Mouse (Mus musculus): ENCODE data around the gene Taf13.
"Not testable (repeated sequence)": the region's sequence is repeated elsewhere in the genome, so short reads cannot be mapped to it uniquely, and the experiment has no call there.

Gene Taf13

GRCm38 (mm10) chr3:108571443-108572294 is at the start of gene Taf13:
Gene Taf13, plus strand, starts transcription at chr3:108571698.
- peak; percentile 89 for DNase-seq (ENCODE audit: low read depth, low spot score)

- DNase-seq (ENCODE audit: low read depth, low spot score): no peak
Measured at GRCm38 (mm10) chr3:108523415-108523814, 48.1 kb upstream of the Taf13 start.

GRCm38 (mm10) chr3:108528489-108528888 is 43.0 kb upstream of the Taf13 start:
- DNase-seq (ENCODE audit: low read depth, low spot score): no peak

GRCm38 (mm10) chr3:108533114-108533885 is 38.2 kb upstream of the Taf13 start:
- no peak for DNase-seq (ENCODE audit: low read depth, low spot score)

- no peak for DNase-seq (ENCODE audit: low read depth, low spot score)
Measured at GRCm38 (mm10) chr3:108533951-108534350, 37.5 kb upstream of the Taf13 start, which contains the start of gene 1700013F07Rik. Gene 1700013F07Rik, plus strand, starts transcription at chr3:108534150.

GRCm38 (mm10) chr3:108535896-108536516 is 35.5 kb upstream of the Taf13 start:
- no peak for DNase-seq (ENCODE audit: low read depth, low spot score)

GRCm38 (mm10) chr3:108536517-108537260 is 34.8 kb upstream of the Taf13 start, which contains the start of gene 5330417C22Rik:
Gene 5330417C22Rik, minus strand, starts transcription at chr3:108536536.
- no peak for DNase-seq (ENCODE audit: low read depth, low spot score)

GRCm38 (mm10) chr3:108537303-108537702 is 34.2 kb upstream of the Taf13 start:
- DNase-seq (ENCODE audit: low read depth, low spot score): no peak

- DNase-seq (ENCODE audit: low read depth, low spot score): no peak
Measured at GRCm38 (mm10) chr3:108542299-108542698, 29.2 kb upstream of the Taf13 start.

GRCm38 (mm10) chr3:108554111-108554561 is 17.4 kb upstream of the Taf13 start:
- no peak for DNase-seq (ENCODE audit: low read depth, low spot score)

GRCm38 (mm10) chr3:108554587-108555312 is 16.7 kb upstream of the Taf13 start:
- peak; percentile 81 for DNase-seq (ENCODE audit: low read depth, low spot score)

- no peak for DNase-seq (ENCODE audit: low read depth, low spot score)
Measured at GRCm38 (mm10) chr3:108557888-108558287, 13.6 kb upstream of the Taf13 start.

GRCm38 (mm10) chr3:108562133-108562730 is 9.3 kb upstream of the Taf13 start, which contains the start of gene Tmem167b:
Gene Tmem167b, minus strand, starts transcription at chr3:108562466.
- DNase-seq (ENCODE audit: low read depth, low spot score): peak; percentile 92

- no peak for DNase-seq (ENCODE audit: low read depth, low spot score)
Measured at GRCm38 (mm10) chr3:108562777-108563271, 8.7 kb upstream of the Taf13 start.

- peak; percentile 42 for DNase-seq (ENCODE audit: low read depth, low spot score)
Measured at GRCm38 (mm10) chr3:108563309-108563708, 8.2 kb upstream of the Taf13 start.

GRCm38 (mm10) chr3:108567990-108568877 is 3.3 kb upstream of the Taf13 start:
- DNase-seq (ENCODE audit: low read depth, low spot score): no peak

- not testable (repeated sequence) for DNase-seq (ENCODE audit: low read depth, low spot score)
Measured at GRCm38 (mm10) chr3:108569636-108570035, 1.9 kb upstream of the Taf13 start.

GRCm38 (mm10) chr3:108570813-108571212 is 685 bp upstream of the Taf13 start:
- DNase-seq (ENCODE audit: low read depth, low spot score): no peak

Data from WW6 (cell line).